Mouse (Mus musculus): ENCODE data around the gene Hoxc10. TPM values are rescaled to one million over a fixed set of nuclear protein-coding genes. Genes with fewer than 3 reads are reported as not detected.
A peak's percentile ranks its signal among the peaks of the same experiment; 100 is the strongest.

The Hoxc10 gene
- polyA plus RNA-seq (2015; fragmentation: Nextera tagmentation; extraction: Ambion mirVana), result 0.10 TPM in 1 of 2 replicates, not detected in the other

DNA sequence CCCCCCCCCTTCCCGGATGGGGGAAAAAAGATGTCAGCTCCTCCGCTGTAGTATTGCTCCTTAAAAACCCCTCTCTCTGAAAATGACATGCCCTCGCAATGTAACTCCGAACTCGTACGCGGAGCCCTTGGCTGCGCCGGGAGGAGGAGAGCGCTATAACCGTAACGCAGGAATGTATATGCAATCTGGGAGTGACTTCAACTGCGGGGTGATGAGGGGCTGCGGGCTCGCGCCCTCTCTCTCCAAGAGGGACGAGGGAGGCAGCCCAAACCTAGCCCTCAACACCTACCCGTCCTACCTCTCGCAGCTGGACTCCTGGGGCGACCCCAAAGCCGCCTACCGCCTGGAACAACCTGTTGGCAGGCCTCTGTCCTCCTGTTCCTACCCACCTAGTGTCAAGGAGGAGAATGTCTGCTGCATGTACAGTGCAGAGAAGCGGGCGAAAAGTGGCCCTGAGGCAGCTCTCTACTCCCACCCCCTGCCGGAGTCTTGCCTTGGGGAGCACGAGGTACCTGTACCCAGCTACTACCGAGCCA is at the start of gene Hoxc10:
Gene Hoxc10, plus strand, starts transcription at position 21 of the 536 bp plus-strand sequence.
- peak within 1 kb of the TSS; percentile 16; the same call in 1 of the 2 replicates for H3K4me3 ChIP-seq
- no peak within 1 kb of the TSS for H3K9ac ChIP-seq
- peaks cover 5% of the 10 kb centered on the region; the same call in 1 of the 2 replicates for H3K4me1 ChIP-seq
- H3K4me2 ChIP-seq, result peak within 1 kb of the TSS; percentile 19; the same call in 1 of the 2 replicates
- no peaks in the 10 kb centered on the region for H3K36me3 ChIP-seq
- 4% methylated on average over 27 of the region's 27 CpGs for WGBS
- no peak within 1 kb of the TSS for H3K27ac ChIP-seq
- peaks cover 97% of the 10 kb centered on the region for H3K27me3 ChIP-seq
- no peaks in the 10 kb centered on the region for H3K9me3 ChIP-seq
- ATAC-seq (ENCODE audit: insufficient number of reproducible peaks, insufficient read depth, low FRiP score, low TSS enrichment, low read depth), result 0 out of 2 replicates have a peak, but pooled peaks have one; percentile 48

DNA sequence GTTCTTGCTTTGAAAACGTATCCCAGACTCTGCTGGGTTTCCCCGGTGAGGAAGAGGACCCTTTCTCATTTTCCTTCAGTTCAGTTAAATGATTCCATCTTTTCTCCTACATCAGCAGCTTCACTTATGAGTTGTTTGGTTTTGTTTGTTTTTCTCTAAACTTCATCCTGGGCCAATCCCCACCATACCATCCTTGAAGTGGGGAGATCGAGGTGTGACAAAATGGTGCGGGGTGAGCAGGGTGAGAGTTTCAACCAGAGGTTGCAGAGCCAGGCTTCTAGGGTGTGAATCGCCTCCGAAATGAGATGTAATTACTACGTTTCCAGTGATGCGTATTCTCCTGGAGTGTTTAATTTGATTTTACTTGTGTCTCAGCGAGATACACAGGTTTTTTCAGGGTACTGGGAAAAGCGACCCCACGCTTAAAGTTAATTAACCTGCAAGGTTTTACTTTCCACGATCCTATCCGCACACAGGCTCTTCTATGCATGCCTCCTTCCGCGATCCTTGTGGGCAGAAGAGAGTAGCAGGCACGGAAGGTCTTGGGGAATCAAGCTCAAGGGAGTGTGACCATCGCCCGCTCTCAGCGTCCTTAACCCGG is 48.5 kb upstream of the Hoxc10 start:
- Histone ChIP-seq H3K9me3 (no peaks in the 10 kb centered on the region), H3K9ac (no peak overlapping the region), H3K27me3 (peaks cover 96% of the 10 kb centered on the region), H3K4me2 (no peak overlapping the region), H3K36me3 (no peaks in the 10 kb centered on the region), H3K4me3 (no peak overlapping the region), H3K4me1 (peaks cover 8% of the 10 kb centered on the region; the same call in 1 of the 2 replicates), H3K27ac (no peak overlapping the region)
- no peak for ATAC-seq (ENCODE audit: insufficient number of reproducible peaks, insufficient read depth, low FRiP score, low TSS enrichment, low read depth)
- under 1% methylated on average over 20 of the region's 20 CpGs for WGBS

DNA sequence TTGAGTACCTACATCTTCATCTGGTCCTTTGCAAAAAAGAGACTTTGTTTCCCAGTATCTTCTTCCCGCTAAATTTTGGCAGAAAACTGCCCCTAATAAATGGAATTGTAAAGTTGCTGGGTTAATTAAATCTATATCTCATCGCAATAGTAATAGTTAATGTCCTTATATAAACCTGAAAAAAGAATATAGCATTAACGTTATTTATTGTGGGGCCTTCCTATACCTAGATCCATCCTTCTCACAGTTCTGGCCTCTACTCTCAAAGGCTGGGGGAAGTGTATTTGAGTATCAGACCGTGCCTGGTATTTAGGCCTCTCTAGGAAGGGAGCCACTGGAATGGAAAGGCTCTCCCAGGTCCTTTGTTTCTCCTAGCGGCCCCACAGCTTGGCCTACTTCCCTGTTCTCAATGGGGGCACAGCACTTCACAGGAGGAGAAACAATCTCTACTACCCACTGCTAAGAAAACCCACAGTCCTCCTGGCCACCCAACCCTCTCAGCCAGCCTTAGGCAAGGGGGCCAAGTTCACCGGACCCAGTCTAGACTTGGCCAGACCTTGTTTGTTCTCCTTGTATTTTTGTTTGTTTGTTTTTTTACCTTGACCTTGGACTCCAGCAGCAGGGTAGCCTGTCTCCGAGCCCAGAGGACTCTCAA is 47.9 kb upstream of the Hoxc10 start:
- no peak for ATAC-seq (ENCODE audit: insufficient number of reproducible peaks, insufficient read depth, low FRiP score, low TSS enrichment, low read depth)
- peaks cover 8% of the 10 kb centered on the region; the same call in 1 of the 2 replicates for H3K4me1 ChIP-seq
- no peak overlapping the region for H3K9ac ChIP-seq
- H3K4me3 ChIP-seq, result no peak overlapping the region
- peaks cover 96% of the 10 kb centered on the region for H3K27me3 ChIP-seq
- no peak overlapping the region for H3K27ac ChIP-seq
- H3K4me2 ChIP-seq, result no peak overlapping the region
- no peaks in the 10 kb centered on the region for H3K36me3 ChIP-seq
- 4% methylated on average over 7 of the region's 7 CpGs for WGBS
- no peaks in the 10 kb centered on the region for H3K9me3 ChIP-seq

DNA sequence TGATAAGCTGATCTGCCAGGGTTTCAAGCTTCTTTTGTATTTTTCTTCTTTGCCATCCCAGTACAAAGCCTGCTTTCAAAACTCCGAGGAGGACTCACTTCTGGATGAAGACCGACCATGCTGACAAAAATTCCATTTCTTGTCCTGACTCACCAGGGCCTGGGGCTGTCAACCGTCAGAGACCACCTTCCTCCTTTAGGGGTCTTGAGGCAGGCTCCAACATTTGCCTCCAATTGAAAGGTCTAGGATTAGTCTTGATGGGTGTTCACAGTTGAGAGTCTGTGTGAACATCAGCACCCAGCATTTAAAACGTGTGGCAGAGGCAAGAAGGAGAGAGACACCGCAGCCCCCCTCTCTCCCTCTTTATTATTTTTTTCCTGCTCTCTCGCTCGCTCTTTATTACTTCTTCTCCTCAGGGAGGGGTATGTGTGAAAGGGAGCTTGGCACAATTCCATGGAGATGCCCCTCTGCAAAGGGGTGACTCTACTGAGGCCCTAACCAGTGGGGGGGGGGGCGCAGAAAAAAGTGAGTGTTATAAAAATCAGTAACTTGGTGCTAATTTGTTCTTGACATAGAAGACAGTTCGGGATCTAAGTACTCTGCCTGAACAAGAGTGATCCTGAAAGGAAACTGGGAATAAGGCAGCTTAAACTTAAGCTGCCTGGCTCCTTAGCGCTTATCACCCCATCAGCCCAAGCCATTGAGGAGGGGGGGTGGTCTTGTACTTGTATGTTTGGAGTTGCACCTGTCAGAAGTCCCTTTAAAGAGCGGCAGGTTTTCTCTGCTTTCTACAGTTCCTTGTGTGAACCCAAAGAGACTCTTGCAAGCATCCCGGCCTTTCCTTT is 47.0 kb upstream of the Hoxc10 start:
- Histone ChIP-seq H3K27me3 (peaks cover 98% of the 10 kb centered on the region), H3K4me2 (no peak overlapping the region)
- ATAC-seq (ENCODE audit: insufficient number of reproducible peaks, insufficient read depth, low FRiP score, low TSS enrichment, low read depth), result no peak

DNA sequence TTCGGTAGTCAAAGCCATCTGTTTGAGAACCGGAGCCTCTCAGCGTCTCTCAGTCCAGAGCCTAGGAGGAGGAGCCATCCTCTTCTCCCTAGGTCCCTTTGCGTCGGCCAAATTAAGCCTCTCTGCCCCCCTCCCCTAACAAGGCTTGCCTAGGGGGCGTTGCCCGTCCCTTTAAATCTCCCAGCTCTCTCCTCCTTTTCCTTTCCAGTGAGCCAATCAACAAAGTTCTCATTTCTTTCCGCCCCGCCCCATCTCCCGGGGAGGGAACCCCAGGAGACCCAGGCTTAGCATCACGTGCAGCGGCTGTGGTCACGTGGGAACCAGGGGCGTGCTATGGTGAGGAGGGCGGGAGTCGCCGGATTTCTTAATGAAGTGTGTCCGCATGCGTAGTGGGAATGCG is 46.0 kb upstream of the Hoxc10 start:
- under 1% methylated on average over 20 of the region's 20 CpGs for WGBS

More for the DNA sequence above, 47.0 kb upstream of the Hoxc10 start:
- WGBS, result 2% methylated on average over 12 of the region's 12 CpGs
- Histone ChIP-seq H3K4me1 (peaks cover 8% of the 10 kb centered on the region; the same call in 1 of the 2 replicates), H3K9ac (no peak overlapping the region), H3K4me3 (no peak overlapping the region), H3K36me3 (no peaks in the 10 kb centered on the region), H3K9me3 (no peaks in the 10 kb centered on the region), H3K27ac (no peak overlapping the region)

DNA sequence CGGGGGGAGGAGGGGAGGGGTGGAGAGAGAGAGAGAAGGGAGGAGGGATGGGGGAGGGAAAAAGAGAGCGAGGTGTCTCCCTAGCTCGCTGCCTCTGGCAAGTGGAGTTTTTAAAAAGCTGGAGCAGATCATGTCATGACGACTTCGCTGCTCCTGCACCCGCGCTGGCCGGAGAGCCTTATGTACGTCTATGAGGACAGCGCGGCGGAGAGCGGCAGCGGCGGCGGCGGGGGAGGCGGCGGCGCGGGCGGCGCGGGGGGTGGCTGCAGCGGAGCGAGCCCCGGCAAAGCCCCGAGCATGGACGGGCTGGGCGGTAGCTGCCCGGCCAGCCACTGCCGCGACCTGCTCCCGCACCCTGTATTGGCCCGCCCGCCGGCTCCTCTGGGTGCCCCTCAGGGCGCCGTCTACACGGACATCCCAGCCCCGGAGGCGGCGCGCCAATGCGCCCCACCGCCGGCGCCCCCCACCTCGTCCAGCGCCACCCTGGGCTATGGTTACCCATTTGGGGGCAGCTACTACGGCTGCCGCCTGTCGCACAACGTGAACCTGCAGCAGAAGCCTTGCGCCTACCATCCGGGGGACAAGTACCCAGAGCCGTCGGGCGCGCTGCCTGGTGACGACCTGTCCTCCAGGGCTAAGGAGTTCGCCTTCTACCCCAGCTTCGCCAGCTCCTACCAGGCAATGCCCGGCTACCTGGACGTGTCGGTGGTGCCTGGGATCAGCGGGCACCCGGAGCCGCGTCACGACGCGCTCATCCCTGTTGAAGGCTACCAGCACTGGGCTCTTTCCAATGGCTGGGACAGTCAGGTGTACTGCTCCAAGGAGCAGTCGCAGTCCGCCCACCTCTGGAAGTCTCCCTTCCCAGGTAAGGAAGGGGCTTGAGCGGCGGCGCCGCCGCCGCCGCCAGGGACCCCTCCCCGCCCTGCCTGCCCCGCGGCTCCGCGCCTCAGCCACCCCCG is 45.3 kb upstream of the Hoxc10 start, which contains the start of gene Hoxc13:
Gene Hoxc13, plus strand, starts transcription at position 51 of the 959 bp plus-strand sequence.
- ATAC-seq (ENCODE audit: insufficient number of reproducible peaks, insufficient read depth, low FRiP score, low TSS enrichment, low read depth), result peak; percentile 53; the same call in 1 of the 2 replicates

More for the DNA sequence above, 46.0 kb upstream of the Hoxc10 start:
- Histone ChIP-seq H3K9me3 (no peaks in the 10 kb centered on the region), H3K27ac (no peak overlapping the region), H3K36me3 (no peaks in the 10 kb centered on the region), H3K4me1 (peaks cover 8% of the 10 kb centered on the region; the same call in 1 of the 2 replicates), H3K4me3 (peak overlapping the region; percentile 32), H3K27me3 (peaks cover 99% of the 10 kb centered on the region), H3K4me2 (peak overlapping the region; percentile 46), H3K9ac (no peak overlapping the region)
- peak; percentile 60; the same call in 1 of the 2 replicates for ATAC-seq (ENCODE audit: insufficient number of reproducible peaks, insufficient read depth, low FRiP score, low TSS enrichment, low read depth)

DNA sequence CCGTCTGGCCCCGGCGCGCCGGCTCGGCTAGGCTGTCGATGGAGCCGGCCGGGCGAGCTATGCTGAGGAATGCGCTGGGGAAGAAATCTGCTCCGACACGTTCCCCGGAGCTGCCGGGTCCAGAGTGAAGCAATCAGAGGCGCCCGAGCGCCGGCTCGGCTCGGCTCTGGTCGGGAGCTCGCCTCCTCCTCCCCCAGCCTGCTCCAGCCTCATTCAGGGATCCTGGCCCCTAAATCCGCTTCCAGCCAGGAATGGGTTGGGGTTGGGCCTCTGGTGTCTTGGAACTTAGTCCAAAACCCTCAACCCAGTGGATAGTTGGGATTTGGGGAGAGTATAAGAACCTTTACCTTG is 44.6 kb upstream of the Hoxc10 start:
- Histone ChIP-seq H3K27me3 (peaks cover 99% of the 10 kb centered on the region), H3K36me3 (no peaks in the 10 kb centered on the region), H3K27ac (no peak overlapping the region), H3K9me3 (no peaks in the 10 kb centered on the region), H3K4me2 (peak overlapping the region; percentile 46; the same call in 1 of the 2 replicates), H3K4me1 (peaks cover 8% of the 10 kb centered on the region; the same call in 1 of the 2 replicates), H3K4me3 (peak overlapping the region; percentile 32), H3K9ac (no peak overlapping the region)
- under 1% methylated on average over 24 of the region's 24 CpGs for WGBS
- 0 out of 2 replicates have a peak, but pooled peaks have one; percentile 59 for ATAC-seq (ENCODE audit: insufficient number of reproducible peaks, insufficient read depth, low FRiP score, low TSS enrichment, low read depth)

More for the DNA sequence above, 45.3 kb upstream of the Hoxc10 start, which contains the start of gene Hoxc13:
- Histone ChIP-seq H3K4me1 (peaks cover 8% of the 10 kb centered on the region; the same call in 1 of the 2 replicates), H3K36me3 (no peaks in the 10 kb centered on the region), H3K27ac (no peak within 1 kb of the TSS), H3K27me3 (peaks cover 99% of the 10 kb centered on the region), H3K9ac (no peak within 1 kb of the TSS; the same call in 1 of the 2 replicates), H3K9me3 (no peaks in the 10 kb centered on the region), H3K4me3 (peak within 1 kb of the TSS; percentile 32), H3K4me2 (peak within 1 kb of the TSS; percentile 46)
- under 1% methylated on average over 79 of the region's 88 CpGs for WGBS

DNA sequence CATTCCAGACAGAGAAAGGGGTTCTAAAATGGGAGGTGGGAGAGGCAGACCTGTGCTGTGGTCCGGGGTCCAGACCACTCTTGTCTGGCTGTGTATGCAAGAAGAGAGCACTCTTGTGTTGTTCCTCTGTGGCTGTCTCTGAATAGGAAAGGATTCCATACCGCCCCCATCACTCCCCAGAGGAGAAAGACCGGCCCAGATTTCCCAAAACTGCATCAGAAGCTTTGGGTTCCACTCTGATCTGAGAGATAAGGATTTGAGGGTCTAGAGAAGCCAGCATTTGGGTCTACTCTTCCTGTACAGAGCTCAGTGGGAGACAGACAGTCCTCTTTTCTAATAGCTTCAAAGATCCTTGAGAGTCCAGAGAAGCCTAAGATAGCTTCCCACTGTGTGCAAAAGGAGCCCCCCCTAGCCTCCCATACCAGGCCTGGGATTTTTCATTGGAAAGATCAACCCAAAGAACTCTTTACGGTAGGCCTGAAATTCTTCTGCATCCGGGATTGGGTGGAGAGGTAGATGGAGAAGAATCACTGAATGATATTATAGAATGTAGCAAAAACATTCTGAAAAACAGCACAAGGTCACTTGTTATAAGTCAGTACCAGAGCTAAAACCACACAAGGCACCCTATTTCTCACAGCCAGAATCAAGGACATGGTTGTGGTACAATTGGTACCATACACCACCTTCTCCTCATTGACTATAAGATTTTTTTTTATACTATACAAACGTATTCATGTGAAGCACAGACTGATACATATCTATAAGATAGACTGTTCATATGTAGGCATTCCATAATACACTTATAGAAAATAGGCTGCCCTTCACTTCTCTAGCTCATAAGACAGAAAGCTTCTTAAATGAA is 43.7 kb upstream of the Hoxc10 start:
- Histone ChIP-seq H3K9ac (no peak overlapping the region), H3K36me3 (no peaks in the 10 kb centered on the region), H3K4me3 (no peak overlapping the region), H3K27ac (no peak overlapping the region), H3K4me1 (peaks cover 8% of the 10 kb centered on the region; the same call in 1 of the 2 replicates), H3K4me2 (no peak overlapping the region), H3K9me3 (no peaks in the 10 kb centered on the region), H3K27me3 (peaks cover 99% of the 10 kb centered on the region)
- 8% methylated on average over 6 of the region's 6 CpGs for WGBS
- ATAC-seq (ENCODE audit: insufficient number of reproducible peaks, insufficient read depth, low FRiP score, low TSS enrichment, low read depth), result no peak

DNA sequence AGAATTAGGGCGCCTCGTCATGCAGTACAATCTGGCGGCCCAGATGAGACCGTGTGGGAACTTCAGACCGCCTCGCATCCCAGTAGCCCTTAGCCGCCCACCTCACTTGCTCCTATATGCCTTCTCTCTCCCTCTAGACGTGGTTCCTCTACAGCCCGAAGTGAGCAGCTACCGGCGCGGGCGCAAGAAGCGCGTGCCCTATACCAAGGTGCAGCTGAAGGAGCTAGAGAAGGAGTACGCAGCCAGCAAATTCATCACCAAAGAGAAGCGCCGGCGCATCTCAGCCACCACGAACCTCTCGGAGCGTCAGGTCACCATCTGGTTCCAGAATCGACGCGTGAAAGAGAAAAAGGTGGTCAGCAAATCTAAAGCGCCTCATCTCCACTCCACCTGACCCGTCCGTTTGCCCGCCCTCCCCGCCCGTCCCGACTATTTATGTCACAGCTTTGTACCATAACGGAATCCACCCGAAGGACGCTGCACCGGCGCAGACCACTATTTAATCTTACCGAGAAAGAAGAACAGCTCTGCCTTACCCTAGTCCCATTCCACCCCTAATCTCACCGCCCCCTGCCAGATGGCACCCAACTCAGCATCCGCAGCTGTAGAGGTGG is 39.5 kb upstream of the Hoxc10 start:
- Histone ChIP-seq H3K36me3 (no peaks in the 10 kb centered on the region), H3K4me3 (no peak overlapping the region), H3K27me3 (peaks cover 99% of the 10 kb centered on the region), H3K4me1 (no peaks in the 10 kb centered on the region), H3K27ac (no peak overlapping the region), H3K9ac (no peak overlapping the region), H3K9me3 (no peaks in the 10 kb centered on the region), H3K4me2 (no peak overlapping the region)
- ATAC-seq (ENCODE audit: insufficient number of reproducible peaks, insufficient read depth, low FRiP score, low TSS enrichment, low read depth), result no peak
- WGBS, result 2% methylated on average over 40 of the region's 40 CpGs

Data from embryonic facial prominence, embryonic 13.5 days (tissue).